Mouse (Mus musculus) megakaryocyte, embryonic 14.5 days (primary cell): ENCODE results near the gene Grm6.

Experiments
- FLI1 ChIP-seq: IDR thresholded peaks from 2 replicates; pipeline ENCODE4 v1.6.1; 2012; ENCODE audit warnings: low read length, inconsistent platforms, mixed read lengths
- GATA1 ChIP-seq: IDR thresholded peaks from 3 replicates; pipeline ENCODE4 v1.6.1; 2012; ENCODE audit warnings: mixed read lengths, low read length, inconsistent platforms, borderline replicate concordance

DNA sequence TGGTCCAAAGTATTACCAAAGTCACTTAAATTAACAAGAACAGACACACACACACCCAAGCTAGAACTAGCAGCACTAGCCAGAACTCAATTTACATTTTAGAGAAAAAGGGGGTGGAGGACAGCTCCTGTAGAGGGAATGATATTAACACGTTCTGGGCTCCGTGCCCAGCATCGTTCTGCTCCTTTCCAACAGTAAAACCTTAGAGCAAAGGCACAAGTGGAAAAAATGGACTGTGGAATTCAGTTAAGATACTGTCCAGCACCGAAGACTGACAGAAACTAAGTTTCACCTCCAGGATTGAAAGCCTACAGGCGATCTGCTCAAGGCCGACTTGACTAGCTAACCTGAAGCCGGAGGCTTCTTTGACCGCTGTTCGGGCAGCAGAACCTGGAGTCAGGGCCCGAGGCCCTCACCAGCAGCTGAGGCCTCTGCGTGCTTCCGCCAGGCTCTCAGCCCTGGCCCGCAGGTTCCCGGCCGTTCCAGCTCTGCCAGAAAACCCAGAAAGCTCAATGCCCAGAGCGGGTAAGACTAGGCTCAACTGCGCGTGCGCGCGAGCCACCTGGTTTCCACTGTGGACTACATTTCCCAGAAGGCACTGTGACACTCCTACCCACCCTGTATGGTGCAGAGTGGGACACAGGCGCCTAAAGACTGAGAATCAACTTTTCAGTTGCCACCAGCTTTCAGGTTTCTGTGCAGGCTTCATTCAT is 9.3 kb upstream of the Grm6 start, which contains the start of gene Zfp879:
- TF ChIP-seq GATA1 (no peak), FLI1 (no peak)
